7 mouse cellular contexts compared by ENCODE assay signal in the genomic region with DNA sequence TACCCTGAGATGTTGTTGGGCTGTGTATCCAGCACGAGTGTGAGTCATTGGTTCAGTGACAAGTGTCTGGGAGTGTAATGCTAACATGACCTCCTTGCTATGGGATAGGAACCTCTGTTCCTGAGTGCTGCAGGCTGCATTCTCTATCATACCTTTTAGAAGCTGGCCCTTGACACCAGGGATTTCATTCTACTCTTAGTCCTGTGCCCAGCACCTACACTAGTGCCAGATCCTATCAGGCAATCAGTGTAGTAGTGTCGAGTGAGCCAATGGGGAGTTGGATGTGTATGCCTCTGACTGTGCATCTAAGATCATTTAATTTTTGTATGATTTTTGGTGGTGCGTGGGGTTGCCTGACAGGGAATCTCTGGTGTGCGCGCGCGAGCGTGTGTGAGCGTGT. TPM values are rescaled to one million over a fixed set of nuclear protein-coding genes. Genes with fewer than 3 reads are reported as not detected.
A peak's percentile ranks its signal among the peaks of the same experiment; 100 is the strongest.
DNase-seq lines count a peak whose midpoint lies in the region; ATAC-seq and TF ChIP-seq lines count a peak whose summit lies in the region.

No protein-coding gene starts in this region.

- H3K9me3 ChIP-seq in lung, embryonic 14.5 days (ENCODE audit: low read depth, low read length): no peaks in the 10 kb centered on the region
- H3K9me3 ChIP-seq in forebrain, embryonic 13.5 days (replicated peaks): no peaks in the 10 kb centered on the region
- no peaks in the 10 kb centered on the region for H3K9me3 ChIP-seq in limb, embryonic 10.5 days (replicated peaks)

- 12% methylated on average over 9 of the region's 9 CpGs for WGBS in lung, embryonic 14.5 days
- 12% methylated on average over 9 of the region's 9 CpGs for whole genome bisulfite sequencing in forebrain, embryonic 13.5 days
- WGBS in limb, embryonic 10.5 days: 16% methylated on average over 9 of the region's 9 CpGs
- 4% methylated on average over 9 of the region's 9 CpGs for WGBS in olfactory bulb, adult 2 months

- H3K36me3 ChIP-seq in lung, embryonic 14.5 days (ENCODE audit: insufficient read depth): no peaks in the 10 kb centered on the region
- H3K36me3 ChIP-seq in forebrain, embryonic 13.5 days (ENCODE audit: poor library complexity, severe bottlenecking): no peaks in the 10 kb centered on the region
- H3K36me3 ChIP-seq in limb, embryonic 10.5 days: no peaks in the 10 kb centered on the region

- no peak for TF ChIP-seq POLR2A in olfactory bulb, adult 2 months (IDR thresholded peaks at IDR 0.05; ENCODE audit: insufficient read depth, low read depth, low read length)

- H3K4me3 ChIP-seq in lung, embryonic 14.5 days (ENCODE audit: low read depth, low read length): no peak overlapping the region
- H3K4me3 ChIP-seq in forebrain, embryonic 13.5 days: peak overlapping the region; percentile 78
- peak overlapping the region; percentile 54 for H3K4me3 ChIP-seq in limb, embryonic 10.5 days
- H3K4me3 ChIP-seq in olfactory bulb, adult 2 months (ENCODE audit: insufficient read depth, low read depth, low read length): peak overlapping the region; percentile 63

- no peak overlapping the region for H3K9ac ChIP-seq in lung, embryonic 14.5 days
- H3K9ac ChIP-seq in forebrain, embryonic 13.5 days: peak overlapping the region; percentile 88; the same call in 1 of the 2 replicates

- H3K27ac ChIP-seq in lung, embryonic 14.5 days (ENCODE audit: low read depth): no peak overlapping the region
- 0 out of 2 replicates have a peak overlapping the region, but pooled peaks have one; percentile 7 for H3K27ac ChIP-seq in forebrain, embryonic 13.5 days
- H3K27ac ChIP-seq in limb, embryonic 10.5 days: no peak overlapping the region
- H3K27ac ChIP-seq in olfactory bulb, adult 2 months (ENCODE audit: insufficient read depth, low read depth, low read length): peak overlapping the region; percentile 65

- peaks cover 63% of the 10 kb centered on the region for H3K27me3 ChIP-seq in lung, embryonic 14.5 days (ENCODE audit: insufficient read depth, low read length)
- H3K27me3 ChIP-seq in forebrain, embryonic 13.5 days: peaks cover 68% of the 10 kb centered on the region
- H3K27me3 ChIP-seq in limb, embryonic 10.5 days (ENCODE audit: low read depth, poor library complexity, severe bottlenecking): peaks cover 66% of the 10 kb centered on the region

- ATAC-seq in lung, embryonic 14.5 days (ENCODE audit: insufficient read depth): no peak
- peak; percentile 9 for ATAC-seq in forebrain, embryonic 13.5 days
- no peak for ATAC-seq in erythroblast, adult 5-6 weeks (replicated peaks; ENCODE audit: low FRiP score, poor library complexity, severe bottlenecking)
- no peak for ATAC-seq in inflammation-experienced regulatory T-cells, adult 6 months

- no peak for DNase-seq in lung, embryonic 14.5 days
- no peak for DNase-seq in lung, postnatal 4 days
- DNase-seq in limb, embryonic 10.5 days (ENCODE audit: low spot score): no peak

- H3K4me1 ChIP-seq in lung, embryonic 14.5 days (ENCODE audit: insufficient read depth): no peaks in the 10 kb centered on the region
- H3K4me1 ChIP-seq in forebrain, embryonic 13.5 days: peaks cover 46% of the 10 kb centered on the region
- H3K4me1 ChIP-seq in limb, embryonic 10.5 days: peaks cover 47% of the 10 kb centered on the region
- peaks cover 26% of the 10 kb centered on the region for H3K4me1 ChIP-seq in olfactory bulb, adult 2 months (ENCODE audit: control insufficient read depth, insufficient read depth, low read length)

- peak overlapping the region; percentile 63; the same call in 1 of the 2 replicates for H3K4me2 ChIP-seq in lung, embryonic 14.5 days
- H3K4me2 ChIP-seq in forebrain, embryonic 13.5 days: peak overlapping the region; percentile 82

- TF ChIP-seq CTCF in lung, embryonic 14.5 days (IDR thresholded peaks at IDR 0.05; ENCODE audit: low read depth): no peak
- TF ChIP-seq CTCF in olfactory bulb, adult 2 months (IDR thresholded peaks at IDR 0.05; ENCODE audit: insufficient read depth, low read depth, low read length): no peak

RNA-seq across cellular contexts. Expression of gene Crmp1, which starts 0.5 kb away (rescaled TPM):
- polyA plus RNA-seq in lung, embryonic 14.5 days (2014; fragmentation: Nextera tagmentation; extraction: Ambion mirVana): 14.5 and 15.6 TPM in 2 replicates
- 474 and 511 TPM in 2 replicates for polyA plus RNA-seq in forebrain, embryonic 13.5 days (2015; fragmentation: Nextera tagmentation; extraction: Ambion mirVana)
- polyA plus RNA-seq in limb, embryonic 10.5 days (2016; fragmentation: Nextera tagmentation; extraction: Ambion mirVana): 61.8 and 91.8 TPM in 2 replicates
- polyA plus RNA-seq in olfactory bulb, adult 2 months (2012; ENCODE audit: insufficient read depth, insufficient read length, low replicate concordance, missing spikeins): 2,655 TPM in 1 of 2 replicates, not detected in the other
- not detected in 2 replicates for total RNA-seq in erythroblast, adult 5-6 weeks (2015; ENCODE audit: low replicate concordance)
- total RNA-seq in erythroblast, adult 5-6 weeks (2017; ENCODE audit: low replicate concordance): not detected in 2 replicates
- 10 to 100 TPM in 2 of 3 experiments, 1 to 10 TPM in 1; 9.3 to 31.3 (median 12.3) TPM for polyA plus RNA-seq in inflammation-experienced regulatory T-cells, adult 6 months (2017; shearing (Covaris generic))

Comparison
In these comparisons a context has a peak if more than half of its experiments do, and no peak if none do; other contexts are left out.
1. H3K27ac ChIP-seq: peak in forebrain, embryonic 13.5 days (single experiment) and olfactory bulb, adult 2 months (single experiment); none in lung, embryonic 14.5 days (single experiment) and limb, embryonic 10.5 days (single experiment).